15 mouse cellular contexts compared by ENCODE assay signal in the genomic region with DNA sequence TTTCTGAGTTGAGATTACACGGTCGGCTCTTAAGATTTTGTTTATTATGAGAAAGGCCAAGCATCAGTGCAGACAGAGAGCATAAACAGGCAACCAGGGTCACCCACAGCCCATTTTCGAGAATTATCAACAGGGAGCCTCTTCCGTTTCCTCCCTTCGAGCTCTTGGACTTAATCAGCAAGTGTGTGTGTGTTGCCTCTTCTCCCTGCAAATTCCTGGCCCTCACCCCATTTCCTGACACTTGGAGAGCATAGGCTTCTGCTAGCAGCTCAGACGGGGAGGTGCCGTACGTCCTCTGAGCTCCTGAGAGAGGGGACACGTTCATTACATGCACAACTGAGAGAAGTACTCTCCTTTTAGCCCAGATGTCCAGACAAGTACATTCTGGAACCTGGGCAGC. TPM values are rescaled to one million over a fixed set of nuclear protein-coding genes. Genes with fewer than 3 reads are reported as not detected.
DNase-seq lines count a peak whose midpoint lies in the region; ATAC-seq lines count a peak whose summit lies in the region.
"Had no signal": no experiment of that assay in that cellular context is flagged by ENCODE, and none has a peak within 500 bp of the region (broad histone marks: within the 10 kb centered on the region; RNA-seq: fewer than 3 reads in every experiment).

No protein-coding gene starts in this region.

- no peak overlapping the region for H3K27ac ChIP-seq in embryonic facial prominence, embryonic 14.5 days (replicated peaks; ENCODE audit: low read depth, low read length)
- H3K27ac ChIP-seq in embryonic facial prominence, embryonic 10.5 days (replicated peaks) = no peak overlapping the region
- H3K27ac ChIP-seq: hindbrain, embryonic 13.5 days; limb, embryonic 12.5 days had no signal

- ATAC-seq in embryonic facial prominence, embryonic 14.5 days (ENCODE audit: low read depth) = no peak

- no peaks in the 10 kb centered on the region for H3K27me3 ChIP-seq in embryonic facial prominence, embryonic 14.5 days (replicated peaks; ENCODE audit: control insufficient read depth, insufficient read depth, low read length)
- H3K27me3 ChIP-seq in embryonic facial prominence, embryonic 10.5 days (replicated peaks; ENCODE audit: low read depth, poor library complexity, severe bottlenecking) = no peaks in the 10 kb centered on the region
- H3K27me3 ChIP-seq: hindbrain, embryonic 13.5 days; limb, embryonic 12.5 days had no signal

- no peaks in the 10 kb centered on the region for H3K9me3 ChIP-seq in embryonic facial prominence, embryonic 14.5 days (ENCODE audit: control insufficient read depth, low read length)
- H3K9me3 ChIP-seq in embryonic facial prominence, embryonic 10.5 days = no peaks in the 10 kb centered on the region
- H3K9me3 ChIP-seq: hindbrain, embryonic 13.5 days; limb, embryonic 12.5 days had no signal

- 65% methylated on average over 9 of the region's 9 CpGs for WGBS in embryonic facial prominence, embryonic 14.5 days
- 73% methylated on average over 9 of the region's 9 CpGs for WGBS in embryonic facial prominence, embryonic 10.5 days

- H3K4me3 ChIP-seq in embryonic facial prominence, embryonic 14.5 days (ENCODE audit: low read depth, low read length) = no peak overlapping the region
- no peak overlapping the region for H3K4me3 ChIP-seq in embryonic facial prominence, embryonic 10.5 days
- H3K4me3 ChIP-seq: hindbrain, embryonic 13.5 days; limb, embryonic 12.5 days had no signal

- H3K36me3 ChIP-seq in embryonic facial prominence, embryonic 14.5 days (ENCODE audit: control insufficient read depth, insufficient read depth, low read length) = no peaks in the 10 kb centered on the region
- H3K36me3 ChIP-seq in embryonic facial prominence, embryonic 10.5 days (replicated peaks) = no peaks in the 10 kb centered on the region
- H3K36me3 ChIP-seq: hindbrain, embryonic 13.5 days; limb, embryonic 12.5 days had no signal

- peak; percentile 20 for DNase-seq in embryonic facial prominence, embryonic 14.5 days (ENCODE audit: low spot score)
- no peak for DNase-seq in embryonic facial prominence, embryonic 10.5 days (ENCODE audit: low spot score)
- peak; percentile 66 for DNase-seq in ovary, adult 18-20 months (ENCODE audit: low spot score)
- DNase-seq in ovary, postnatal 10 days (ENCODE audit: low spot score) = no peak
- peak; percentile 51 to 64 for DNase-seq in kidney, postnatal 25 days
- DNase-seq in lung, postnatal 25 days (ENCODE audit: low spot score) = peak; percentile 17
- no peak for DNase-seq in layer of hippocampus, postnatal 10 days (ENCODE audit: low spot score in 2 of 2)
- no peak for DNase-seq in neural tube, embryonic 10.5 days (ENCODE audit: extremely low spot score, low spot score)
- DNase-seq: gastrocnemius, postnatal 14 days; midbrain, embryonic 14.5 days; thymus, adult 2 months had no signal

- no peak overlapping the region for H3K4me2 ChIP-seq in embryonic facial prominence, embryonic 14.5 days (ENCODE audit: low read depth, low read length)
- H3K4me2 ChIP-seq: hindbrain, embryonic 13.5 days; limb, embryonic 12.5 days had no signal

- H3K4me1 ChIP-seq in embryonic facial prominence, embryonic 14.5 days (ENCODE audit: control insufficient read depth, insufficient read depth, low read length) = no peaks in the 10 kb centered on the region
- peaks cover 8% of the 10 kb centered on the region; the same call in 1 of the 2 replicates for H3K4me1 ChIP-seq in embryonic facial prominence, embryonic 10.5 days

- H3K9ac ChIP-seq in embryonic facial prominence, embryonic 14.5 days (ENCODE audit: low read depth, low read length) = no peak overlapping the region
- H3K9ac ChIP-seq: hindbrain, embryonic 13.5 days; limb, embryonic 12.5 days had no signal

RNA-seq across cellular contexts. Expression of a gene that starts 10.4 kb away (rescaled TPM):
- not detected in 2 replicates for polyA plus RNA-seq in embryonic facial prominence, embryonic 14.5 days (2014; fragmentation: Nextera tagmentation; extraction: Ambion mirVana)
- polyA plus RNA-seq in embryonic facial prominence, embryonic 10.5 days (2016; fragmentation: Nextera tagmentation; extraction: Ambion mirVana) = not detected in 2 replicates
- not detected for total RNA-seq in layer of hippocampus, postnatal 10 days (2021)
- total RNA-seq: gastrocnemius, postnatal 14 days had no signal
- polyA plus RNA-seq: hindbrain, embryonic 13.5 days; limb, embryonic 12.5 days; midbrain, embryonic 14.5 days; neural tube, embryonic 14.5 days had no signal

RNA-seq across cellular contexts. Expression of a gene that starts 27.0 kb away (rescaled TPM):
- 0.22 and 0.80 TPM in 2 replicates for polyA plus RNA-seq in embryonic facial prominence, embryonic 14.5 days (2014; fragmentation: Nextera tagmentation; extraction: Ambion mirVana)
- not detected in 2 replicates for polyA plus RNA-seq in embryonic facial prominence, embryonic 10.5 days (2016; fragmentation: Nextera tagmentation; extraction: Ambion mirVana)
- not detected for total RNA-seq in layer of hippocampus, postnatal 10 days (2021)
- total RNA-seq: gastrocnemius, postnatal 14 days had no signal
- polyA plus RNA-seq: hindbrain, embryonic 13.5 days; limb, embryonic 12.5 days; midbrain, embryonic 14.5 days; neural tube, embryonic 14.5 days had no signal

RNA-seq across cellular contexts. Expression of a gene that starts 37.9 kb away (rescaled TPM):
- not detected in 2 replicates for polyA plus RNA-seq in embryonic facial prominence, embryonic 14.5 days (2014; fragmentation: Nextera tagmentation; extraction: Ambion mirVana)
- 0.11 TPM in 1 of 2 replicates, not detected in the other for polyA plus RNA-seq in embryonic facial prominence, embryonic 10.5 days (2016; fragmentation: Nextera tagmentation; extraction: Ambion mirVana)
- not detected for total RNA-seq in layer of hippocampus, postnatal 10 days (2021)
- total RNA-seq: gastrocnemius, postnatal 14 days had no signal
- polyA plus RNA-seq: hindbrain, embryonic 13.5 days; limb, embryonic 12.5 days; midbrain, embryonic 14.5 days; neural tube, embryonic 14.5 days had no signal

RNA-seq across cellular contexts. Expression of a gene that starts 44.7 kb away (rescaled TPM):
- polyA plus RNA-seq in embryonic facial prominence, embryonic 14.5 days (2014; fragmentation: Nextera tagmentation; extraction: Ambion mirVana) = 0.34 and 0.72 TPM in 2 replicates
- polyA plus RNA-seq in embryonic facial prominence, embryonic 10.5 days (2016; fragmentation: Nextera tagmentation; extraction: Ambion mirVana) = not detected in 2 replicates
- not detected for total RNA-seq in layer of hippocampus, postnatal 10 days (2021)
- total RNA-seq: gastrocnemius, postnatal 14 days; MEL had no signal
- polyA plus RNA-seq: hindbrain, embryonic 13.5 days; limb, embryonic 12.5 days; midbrain, embryonic 14.5 days; neural tube, embryonic 14.5 days had no signal

RNA-seq across cellular contexts. Expression of a gene that starts 52.0 kb away (rescaled TPM):
- 1.2 and 1.6 TPM in 2 replicates for polyA plus RNA-seq in embryonic facial prominence, embryonic 14.5 days (2014; fragmentation: Nextera tagmentation; extraction: Ambion mirVana)
- polyA plus RNA-seq in embryonic facial prominence, embryonic 10.5 days (2016; fragmentation: Nextera tagmentation; extraction: Ambion mirVana) = 0.09 TPM in 1 of 2 replicates, not detected in the other
- under 1 TPM; 0.41 to 0.45 TPM for total RNA-seq in layer of hippocampus, postnatal 10 days (2021)
- total RNA-seq: MEL had no signal

Comparison
In these comparisons a context has a peak if more than half of its experiments do, and no peak if none do; other contexts are left out.
1. DNase-seq: peak in embryonic facial prominence, embryonic 14.5 days (single experiment), ovary, adult 18-20 months (single experiment), kidney, postnatal 25 days (2 of 2) and lung, postnatal 25 days (single experiment); none in embryonic facial prominence, embryonic 10.5 days (single experiment), ovary, postnatal 10 days (single experiment), layer of hippocampus, postnatal 10 days (0 of 2) and neural tube, embryonic 10.5 days (single experiment).